18 mouse cellular contexts compared by ENCODE assay signal in the genomic region with DNA sequence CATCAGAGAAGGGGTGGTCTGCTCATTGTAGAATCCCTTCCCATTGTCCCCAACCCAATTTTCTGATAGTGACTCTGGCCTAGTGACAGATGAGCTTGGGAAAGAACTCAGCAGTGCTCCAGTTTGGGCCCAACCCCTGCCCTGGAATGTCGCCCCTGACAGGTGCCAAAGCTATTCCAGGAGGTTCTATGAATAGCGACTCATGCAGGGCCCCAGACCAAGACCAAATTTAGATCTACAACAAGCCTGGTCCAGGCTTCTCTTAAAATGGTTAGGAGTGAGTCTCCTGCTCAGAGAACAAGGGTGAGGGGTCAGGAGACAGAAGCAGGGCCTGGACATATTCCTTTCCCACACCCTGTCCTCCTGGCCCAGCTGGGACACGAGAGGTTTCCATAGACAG. TPM values are rescaled to one million over a fixed set of nuclear protein-coding genes. Genes with fewer than 3 reads are reported as not detected.
DNase-seq lines count a peak whose midpoint lies in the region; ATAC-seq and TF ChIP-seq lines count a peak whose summit lies in the region.
"Had no signal": no experiment of that assay in that cellular context is flagged by ENCODE, and none has a peak within 500 bp of the region (broad histone marks: within the 10 kb centered on the region; RNA-seq: fewer than 3 reads in every experiment).

No protein-coding gene starts in this region.

- WGBS in heart, adult 2 months = 48% methylated on average over 3 of the region's 3 CpGs
- 40% methylated on average over 3 of the region's 3 CpGs for WGBS in heart, embryonic 16.5 days
- 70% methylated on average over 3 of the region's 3 CpGs for WGBS in limb, embryonic 15.5 days
- 75% methylated on average over 3 of the region's 3 CpGs for WGBS in intestine, embryonic 15.5 days

- ATAC-seq in heart, embryonic 16.5 days (replicated peaks; ENCODE audit: extremely low read depth, insufficient read depth, low FRiP score) = peak; percentile 91
- 0 out of 2 replicates have a peak, but pooled peaks have one; percentile 26 for ATAC-seq in limb, embryonic 15.5 days (ENCODE audit: insufficient number of reproducible peaks, low FRiP score, low TSS enrichment, low read depth)
- no peak for ATAC-seq in intestine, embryonic 15.5 days
- no peak for ATAC-seq in monocyte, adult 5-6 weeks (replicated peaks; ENCODE audit: insufficient number of reproducible peaks, low FRiP score, low TSS enrichment, poor library complexity, severe bottlenecking)

- H3K9ac ChIP-seq in heart, adult 2 months (ENCODE audit: low read depth, low read length) = peak overlapping the region; percentile 44; the same call in 1 of the 2 replicates
- peak overlapping the region; percentile 63 for H3K9ac ChIP-seq in heart, embryonic 16.5 days (ENCODE audit: low read length)
- no peak overlapping the region for H3K9ac ChIP-seq in limb, embryonic 15.5 days
- no peak overlapping the region for H3K9ac ChIP-seq in intestine, embryonic 15.5 days
- H3K9ac ChIP-seq: hindbrain, embryonic 15.5 days; stomach, embryonic 15.5 days had no signal

- DNase-seq in gastrocnemius, postnatal 14 days = peak; percentile 76
- peak; percentile 51 to 79 for DNase-seq in heart, adult 2 months
- no peak for DNase-seq in layer of hippocampus, adult 2 months (ENCODE audit: low spot score in 2 of 2)
- DNase-seq: adrenal gland, postnatal 10 days; cerebellum, adult 8-10 months; kidney, adult 8-10 months; kidney, postnatal 36 days; lung, postnatal 14 days; right cerebral cortex, adult 18-20 months; spleen, adult 18-20 months had no signal

- intact Hi-C loops in gastrocnemius, postnatal 14 days (cut with DNase I; ENCODE audit: low total_unique reads) = no loop called here
- intact Hi-C loops in heart, adult 2 months (cut with DNase I) = no loop called here

- H3K79me2 ChIP-seq in heart, adult 2 months (replicated peaks; ENCODE audit: control insufficient read depth, insufficient read depth, low read length) = no peaks in the 10 kb centered on the region

- H3K4me3 ChIP-seq in heart, adult 2 months = no peak overlapping the region
- H3K4me3 ChIP-seq in heart, embryonic 16.5 days (ENCODE audit: low read length) = no peak overlapping the region
- H3K4me3 ChIP-seq in limb, embryonic 15.5 days = no peak overlapping the region
- no peak overlapping the region for H3K4me3 ChIP-seq in layer of hippocampus, adult 2 months
- no peak overlapping the region for H3K4me3 ChIP-seq in intestine, embryonic 15.5 days (replicated peaks)
- H3K4me3 ChIP-seq: hindbrain, embryonic 15.5 days; midbrain, embryonic 10.5 days; stomach, embryonic 15.5 days had no signal

- no peak for TF ChIP-seq CTCF in heart, adult 2 months (IDR thresholded peaks at IDR 0.05)
- TF ChIP-seq CTCF in layer of hippocampus, adult 2 months (conservative IDR thresholded peaks at IDR 0.05) = no peak

- H3K27ac ChIP-seq in heart, adult 2 months = peak overlapping the region; percentile 88
- H3K27ac ChIP-seq in heart, embryonic 16.5 days (ENCODE audit: low read length) = peak overlapping the region; percentile 99
- H3K27ac ChIP-seq in limb, embryonic 15.5 days = no peak overlapping the region
- no peak overlapping the region for H3K27ac ChIP-seq in layer of hippocampus, adult 2 months
- no peak overlapping the region for H3K27ac ChIP-seq in intestine, embryonic 15.5 days
- H3K27ac ChIP-seq: hindbrain, embryonic 15.5 days; midbrain, embryonic 10.5 days; stomach, embryonic 15.5 days had no signal

- peaks cover 4% of the 10 kb centered on the region; the same call in 1 of the 2 replicates for H3K36me3 ChIP-seq in heart, adult 2 months (ENCODE audit: control insufficient read depth, insufficient read depth, low read length)
- H3K36me3 ChIP-seq in heart, embryonic 16.5 days (ENCODE audit: control insufficient read depth, insufficient read depth) = peaks cover 3% of the 10 kb centered on the region; the same call in 1 of the 2 replicates
- H3K36me3 ChIP-seq in limb, embryonic 15.5 days = no peaks in the 10 kb centered on the region
- H3K36me3 ChIP-seq in intestine, embryonic 15.5 days = no peaks in the 10 kb centered on the region
- H3K36me3 ChIP-seq: midbrain, embryonic 10.5 days; stomach, embryonic 15.5 days had no signal

- H3K4me1 ChIP-seq in heart, adult 2 months (ENCODE audit: control insufficient read depth, insufficient read depth, low read length) = peaks cover 11% of the 10 kb centered on the region; the same call in 1 of the 2 replicates
- peaks cover 16% of the 10 kb centered on the region for H3K4me1 ChIP-seq in heart, embryonic 16.5 days (ENCODE audit: control insufficient read depth, insufficient read depth, low read length)
- H3K4me1 ChIP-seq in limb, embryonic 15.5 days = no peaks in the 10 kb centered on the region
- no peaks in the 10 kb centered on the region for H3K4me1 ChIP-seq in intestine, embryonic 15.5 days (replicated peaks)
- H3K4me1 ChIP-seq: hindbrain, embryonic 15.5 days; midbrain, embryonic 10.5 days; stomach, embryonic 15.5 days had no signal

- no peak overlapping the region; the same call in 1 of the 2 replicates for H3K4me2 ChIP-seq in heart, embryonic 16.5 days (ENCODE audit: low read depth, low read length)
- no peak overlapping the region for H3K4me2 ChIP-seq in limb, embryonic 15.5 days
- H3K4me2 ChIP-seq in intestine, embryonic 15.5 days (replicated peaks) = no peak overlapping the region
- H3K4me2 ChIP-seq: hindbrain, embryonic 15.5 days; stomach, embryonic 15.5 days had no signal

- TF ChIP-seq POLR2A in heart, adult 2 months (IDR thresholded peaks at IDR 0.05; ENCODE audit: insufficient read depth, low read depth, low read length) = no peak

- peak; percentile 51; the same call in 1 of the 2 replicates for TF ChIP-seq EP300 in heart, adult 2 months (IDR thresholded peaks at IDR 0.05; ENCODE audit: insufficient read depth, low read depth, low read length)

- H3K27me3 ChIP-seq in heart, adult 2 months (ENCODE audit: control insufficient read depth, insufficient read depth, low read length) = no peaks in the 10 kb centered on the region
- no peaks in the 10 kb centered on the region for H3K27me3 ChIP-seq in heart, embryonic 16.5 days (ENCODE audit: control insufficient read depth, insufficient read depth, low read length)
- no peaks in the 10 kb centered on the region for H3K27me3 ChIP-seq in limb, embryonic 15.5 days
- H3K27me3 ChIP-seq in intestine, embryonic 15.5 days (replicated peaks) = no peaks in the 10 kb centered on the region
- H3K27me3 ChIP-seq: hindbrain, embryonic 15.5 days; stomach, embryonic 15.5 days had no signal

- no peaks in the 10 kb centered on the region for H3K9me3 ChIP-seq in heart, embryonic 16.5 days (replicated peaks; ENCODE audit: control insufficient read depth, low read length)
- no peaks in the 10 kb centered on the region for H3K9me3 ChIP-seq in limb, embryonic 15.5 days
- no peaks in the 10 kb centered on the region for H3K9me3 ChIP-seq in intestine, embryonic 15.5 days
- H3K9me3 ChIP-seq: hindbrain, embryonic 15.5 days; midbrain, embryonic 10.5 days; stomach, embryonic 15.5 days had no signal

RNA-seq across cellular contexts. Expression of gene Grip2, which starts 42.0 kb away (rescaled TPM):
- 1 to 10 TPM; 2.6 to 4.0 TPM for total RNA-seq in gastrocnemius, postnatal 14 days (2021)
- 10 to 100 TPM in 1 of 2 experiments, 1 to 10 TPM in 1; 8.5 to 12.4 TPM for total RNA-seq in heart, adult 2 months (2021)
- 25.2 and 37.9 TPM in 2 replicates for polyA plus RNA-seq in heart, adult 2 months (2012; rRNA removed)
- polyA plus RNA-seq in heart, embryonic 16.5 days (2015; fragmentation: Nextera tagmentation; extraction: Ambion mirVana) = 9.1 and 10.1 TPM in 2 replicates
- 1.7 and 4.0 TPM in 2 replicates for polyA plus RNA-seq in limb, embryonic 15.5 days (2015; fragmentation: Nextera tagmentation; extraction: Ambion mirVana)
- total RNA-seq in layer of hippocampus, adult 2 months (2021) = 1 to 10 TPM; 7.1 to 9.9 TPM
- polyA plus RNA-seq in intestine, embryonic 15.5 days (2015; fragmentation: Nextera tagmentation; extraction: Ambion mirVana) = 0.45 and 0.49 TPM in 2 replicates
- total RNA-seq in monocyte, adult 5-6 weeks (2017) = not detected in 3 replicates
- total RNA-seq: neutrophil, adult 5-6 weeks had no signal

Comparison
In these comparisons a context has a peak if more than half of its experiments do, and no peak if none do; other contexts are left out.
1. DNase-seq: peak in gastrocnemius, postnatal 14 days (single experiment) and heart, adult 2 months (2 of 2); none in layer of hippocampus, adult 2 months (0 of 2).
2. H3K27ac ChIP-seq: peak in heart, adult 2 months (single experiment) and heart, embryonic 16.5 days (single experiment); none in limb, embryonic 15.5 days (single experiment), layer of hippocampus, adult 2 months (single experiment) and intestine, embryonic 15.5 days (single experiment).
3. H3K9ac ChIP-seq: peak in heart, adult 2 months (single experiment) and heart, embryonic 16.5 days (single experiment); none in limb, embryonic 15.5 days (single experiment) and intestine, embryonic 15.5 days (single experiment).
4. ATAC-seq: peak in heart, embryonic 16.5 days (single experiment) and limb, embryonic 15.5 days (single experiment); none in intestine, embryonic 15.5 days (single experiment) and monocyte, adult 5-6 weeks (single experiment).